Mouse (Mus musculus) layer of hippocampus, postnatal 36 days (tissue): ENCODE results near the gene Bcl11b. TPM values are rescaled to one million over a fixed set of nuclear protein-coding genes. Genes with fewer than 3 reads are reported as not detected.

ENCODE experiments used
- DNase-seq, 2 experiments: peaks; one replicate each; pipeline ENCODE4 v3.0.0; 2022
- total RNA-seq, 2 experiments: library from RNA; stranded (reverse); gene quantifications; 2 replicates each; pipeline ENCODE4 v1.2.3; 2021

Gene Bcl11b
- total RNA-seq, 2 experiments from 2014 or later: 134 to 137 TPM

- DNase-seq: no peak
Measured at GRCm38 (mm10) chr12:107887621-107888020, 115.8 kb downstream of the Bcl11b start.

GRCm38 (mm10) chr12:107884330-107885065, 118.9 kb downstream of the Bcl11b start:
- no peak for DNase-seq

DNA sequence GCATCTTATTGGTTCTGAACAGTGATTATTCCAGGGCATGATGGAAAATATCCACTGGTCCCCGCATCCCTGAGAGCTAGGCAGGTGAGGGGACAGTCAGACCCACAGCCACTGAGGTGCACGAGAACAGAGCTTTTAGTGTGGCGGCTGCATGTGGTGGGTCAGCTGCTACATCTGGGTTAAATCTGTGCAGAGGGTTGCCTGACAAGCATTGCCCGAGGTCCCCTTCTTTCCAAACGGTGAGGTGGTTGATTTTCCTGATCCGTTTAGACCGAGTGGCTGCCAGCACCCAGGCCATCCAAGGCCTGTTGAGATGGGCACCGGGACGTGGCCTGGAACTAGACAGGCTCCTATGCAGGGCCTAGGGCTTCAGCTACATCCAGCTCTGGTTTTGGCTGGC, 121.7 kb downstream of the Bcl11b start:
- DNase-seq: no peak

GRCm38 (mm10) chr12:107880748-107881147, 122.7 kb downstream of the Bcl11b start:
- DNase-seq: no peak

DNA sequence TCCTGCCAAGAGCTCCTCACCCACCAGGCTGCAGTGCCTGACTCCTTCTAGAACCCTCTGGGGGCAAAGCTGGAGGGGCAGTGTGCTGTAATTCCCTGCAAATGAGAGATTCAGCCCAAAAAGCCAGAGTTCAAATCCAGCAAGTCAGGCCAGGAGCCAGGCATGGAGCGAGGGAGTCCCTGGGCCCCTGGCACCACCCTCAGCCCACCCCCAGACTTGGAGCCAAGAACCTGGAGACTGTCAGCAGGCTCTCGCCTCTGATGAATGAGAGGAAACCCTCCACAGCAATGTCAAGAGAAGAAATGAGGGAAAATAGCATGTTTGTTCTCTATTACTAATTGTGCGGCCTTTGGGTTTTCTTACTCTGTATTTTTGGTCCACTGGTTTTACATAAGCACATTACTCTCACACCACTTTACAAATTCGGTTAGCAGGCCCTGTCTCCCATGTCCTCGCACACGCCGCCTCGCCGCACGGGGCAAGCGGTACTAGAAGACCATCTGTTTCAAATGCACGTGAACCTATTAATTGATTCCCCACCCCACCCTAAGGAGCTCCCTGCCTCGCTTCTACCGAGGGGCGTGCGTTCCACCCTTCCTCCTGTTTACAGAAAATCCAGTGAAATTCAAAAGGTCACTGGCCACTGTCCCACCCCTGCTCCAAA, 124.2 kb downstream of the Bcl11b start:
- DNase-seq: no peak

DNA sequence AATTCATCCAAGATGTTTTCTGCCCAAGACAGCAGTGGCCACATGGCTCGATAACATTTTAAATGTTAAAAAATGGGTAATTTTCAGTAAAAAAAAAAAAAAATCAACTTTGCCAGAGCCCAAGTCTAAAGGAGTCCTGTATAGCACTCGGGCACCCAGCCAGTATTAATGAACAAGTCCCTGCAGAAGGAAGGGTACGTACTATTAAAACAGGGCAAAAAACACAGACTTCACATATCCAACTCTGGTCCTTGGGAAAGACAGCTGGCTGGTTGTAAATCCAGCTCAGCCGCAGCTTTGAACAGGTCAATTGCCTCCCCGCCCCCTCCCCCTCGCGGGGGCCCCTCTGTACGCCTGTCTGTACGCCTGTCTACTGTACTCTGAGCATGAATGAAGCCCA, 127.2 kb downstream of the Bcl11b start:
- DNase-seq: no peak

DNA sequence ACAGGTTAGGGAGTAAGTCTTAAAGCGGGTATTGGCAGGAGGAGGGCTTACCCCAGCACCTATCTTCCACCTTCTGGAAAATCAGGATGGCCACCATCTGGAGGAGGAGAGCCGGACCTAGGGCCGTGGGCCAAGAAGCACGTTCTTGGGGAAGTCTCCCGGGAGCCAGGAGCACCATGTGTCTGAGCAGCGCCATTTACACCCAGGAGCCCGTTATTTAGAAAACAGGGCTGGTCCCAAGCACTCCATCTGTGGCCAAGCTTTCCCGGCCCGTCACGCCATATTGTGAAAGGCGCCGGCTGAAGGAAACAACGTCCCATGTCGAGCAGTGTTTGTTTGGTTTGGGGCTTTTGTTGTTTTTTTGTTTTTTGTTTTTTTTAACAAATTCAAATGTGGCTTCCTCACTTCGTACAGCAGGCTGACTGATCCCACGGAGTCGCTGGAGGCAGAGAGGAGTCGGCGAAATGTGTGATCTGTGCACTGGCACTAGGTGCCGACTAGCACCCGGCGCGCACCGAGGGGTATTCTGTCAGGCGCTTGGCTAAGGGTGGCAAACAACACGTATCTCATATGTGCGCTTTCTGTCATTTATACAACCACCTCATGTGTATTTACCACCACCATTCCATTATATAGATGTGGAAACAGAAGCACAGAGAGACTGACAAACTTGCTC, 128.8 kb downstream of the Bcl11b start:
- no peak for DNase-seq

DNA sequence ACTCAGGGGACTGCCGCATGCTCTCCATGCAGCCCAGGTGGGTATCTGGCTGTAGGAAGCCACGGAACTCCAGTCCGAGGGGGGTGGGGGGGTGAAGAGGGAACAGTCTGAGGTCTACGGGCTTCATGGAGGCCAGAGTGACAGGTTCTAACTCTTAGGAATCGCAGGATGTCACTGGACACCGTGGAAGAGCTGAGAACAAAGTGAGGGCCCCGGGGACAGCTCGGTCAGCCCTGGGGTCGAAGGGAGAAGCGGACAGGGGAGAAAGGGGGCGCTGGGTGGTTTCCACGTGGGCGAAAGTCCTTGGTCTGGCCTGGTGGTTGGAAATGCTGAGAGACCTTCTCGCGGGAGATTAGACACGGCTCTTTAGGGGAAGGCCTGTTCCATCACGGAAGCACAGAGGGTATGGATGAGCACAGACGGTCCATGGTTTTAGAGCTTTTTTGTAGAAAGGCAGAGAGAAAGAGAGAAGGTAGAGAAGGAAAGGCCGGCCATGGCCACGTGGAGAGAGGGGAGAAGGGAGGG, 133.8 kb downstream of the Bcl11b start:
- no peak for DNase-seq

- no peak for DNase-seq
Measured at GRCm38 (mm10) chr12:107868291-107868690, 135.1 kb downstream of the Bcl11b start.

Other genes with a start within 250 kb of the Bcl11b start
- 100 to 1,000 TPM; 136 to 150 TPM for gene Setd3, start 175.7 kb upstream of the Bcl11b start, total RNA-seq
- 10 to 100 TPM; 26.9 to 31.2 TPM for gene Ccnk, start 176.0 kb upstream of the Bcl11b start, total RNA-seq